Mouse (Mus musculus): ENCODE measurements around the gene Sh3glb2.

Sh3glb2 gene

GRCm38 (mm10) chr2:30380564-30381376, 21.6 kb upstream of the Sh3glb2 start:
- no peak for DNase-seq

GRCm38 (mm10) chr2:30379307-30379706, 20.2 kb upstream of the Sh3glb2 start:
- no peak for DNase-seq

- no peak for DNase-seq
Observed at GRCm38 (mm10) chr2:30377721-30378120, 18.6 kb upstream of the Sh3glb2 start.

GRCm38 (mm10) chr2:30375893-30376292, 16.8 kb upstream of the Sh3glb2 start:
- DNase-seq: no peak

- DNase-seq: no peak
Observed at GRCm38 (mm10) chr2:30372726-30373125, 13.6 kb upstream of the Sh3glb2 start.

- DNase-seq: peak; percentile 74 to 82
Observed at GRCm38 (mm10) chr2:30371544-30371943, 12.4 kb upstream of the Sh3glb2 start.

GRCm38 (mm10) chr2:30366203-30366602, 7.1 kb upstream of the Sh3glb2 start:
- DNase-seq: peak in 1 of 2 experiments; percentile 40

GRCm38 (mm10) chr2:30365281-30366069, 6.3 kb upstream of the Sh3glb2 start:
- peak in 1 of 2 experiments; percentile 36 for DNase-seq

- peak; percentile 100 for DNase-seq
Observed at GRCm38 (mm10) chr2:30363773-30364650, 4.9 kb upstream of the Sh3glb2 start, which contains the start of gene Miga2. Gene Miga2 (plus strand): TSS chr2:30364233.

GRCm38 (mm10) chr2:30362865-30363264, 3.7 kb upstream of the Sh3glb2 start:
- no peak for DNase-seq

GRCm38 (mm10) chr2:30360626-30361025, 1.5 kb upstream of the Sh3glb2 start:
- DNase-seq: no peak

- no peak for DNase-seq
Observed at GRCm38 (mm10) chr2:30357552-30358510, 1.3 kb downstream of the Sh3glb2 start.

- no peak for DNase-seq
Observed at GRCm38 (mm10) chr2:30356906-30357305, 2.2 kb downstream of the Sh3glb2 start.

- DNase-seq: no peak
Observed at GRCm38 (mm10) chr2:30356266-30356665, 2.9 kb downstream of the Sh3glb2 start.

- peak in 1 of 2 experiments; percentile 48 for DNase-seq
Observed at GRCm38 (mm10) chr2:30355861-30356260, 3.3 kb downstream of the Sh3glb2 start.

- DNase-seq: peak in 1 of 2 experiments; percentile 39
Observed at GRCm38 (mm10) chr2:30351149-30351548, 8.0 kb downstream of the Sh3glb2 start.

- no peak for DNase-seq
Observed at GRCm38 (mm10) chr2:30349196-30349595, 9.9 kb downstream of the Sh3glb2 start.

GRCm38 (mm10) chr2:30345971-30346676, 13.0 kb downstream of the Sh3glb2 start:
- no peak for DNase-seq

- DNase-seq: peak; percentile 31 to 42
Observed at GRCm38 (mm10) chr2:30343601-30344137, 15.5 kb downstream of the Sh3glb2 start.

GRCm38 (mm10) chr2:30342544-30342943, 16.6 kb downstream of the Sh3glb2 start:
- DNase-seq: no peak

Measured in lung, adult 18-20 months (tissue).